Mouse (Mus musculus): ENCODE results near the gene Olfr354.

Gene Olfr354

DNA sequence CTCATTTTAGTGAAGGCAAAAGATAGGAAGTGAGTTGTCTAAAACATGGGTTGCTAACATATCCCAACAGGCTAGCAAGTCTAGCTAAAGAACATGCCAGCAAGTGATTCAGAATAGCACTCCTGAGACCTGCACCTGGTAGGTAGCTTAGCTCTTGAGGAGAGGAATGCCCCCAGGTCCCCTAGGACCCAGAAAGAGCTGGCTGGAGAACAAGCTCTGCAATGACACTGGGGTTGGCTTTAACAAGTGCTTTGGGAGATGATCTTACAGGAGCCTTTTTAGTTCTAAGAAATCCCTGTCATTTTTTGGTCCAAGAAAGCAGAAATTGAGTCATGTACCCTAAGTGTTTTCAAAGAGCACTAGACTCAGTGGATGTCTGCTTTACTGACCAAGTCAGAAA, at the start of gene Olfr354:
Gene Olfr354, plus strand, starts transcription at position 301 of the 400 bp plus-strand sequence.
- DNase-seq (ENCODE audit: low spot score), result no peak

- DNase-seq (ENCODE audit: low spot score), result no peak
These were observed 42.9 kb upstream of the Olfr354 start, which contains the start of gene Olfr351 for GRCm38 (mm10) chr2:36862560-36862959. TSS of gene Olfr351 (minus strand) at chr2:36862660.

GRCm38 (mm10) chr2:36868160-36868559, 37.3 kb upstream of the Olfr354 start, which contains the start of gene Olfr352:
TSS of gene Olfr352 (plus strand) at chr2:36868460.
- DNase-seq (ENCODE audit: low spot score), result no peak

- DNase-seq (ENCODE audit: low spot score), result no peak
These were observed 12.6 kb upstream of the Olfr354 start, which contains the start of gene Olfr353 for GRCm38 (mm10) chr2:36892836-36893235. TSS of gene Olfr353 (minus strand) at chr2:36892936.

GRCm38 (mm10) chr2:36897114-36897513, 8.4 kb upstream of the Olfr354 start:
- DNase-seq (ENCODE audit: low spot score), result no peak

- no peak for DNase-seq (ENCODE audit: low spot score)
These were observed 23.3 kb downstream of the Olfr354 start, which contains the start of gene Olfr355 for GRCm38 (mm10) chr2:36928797-36929196. TSS of gene Olfr355 (minus strand) at chr2:36928897.

DNA sequence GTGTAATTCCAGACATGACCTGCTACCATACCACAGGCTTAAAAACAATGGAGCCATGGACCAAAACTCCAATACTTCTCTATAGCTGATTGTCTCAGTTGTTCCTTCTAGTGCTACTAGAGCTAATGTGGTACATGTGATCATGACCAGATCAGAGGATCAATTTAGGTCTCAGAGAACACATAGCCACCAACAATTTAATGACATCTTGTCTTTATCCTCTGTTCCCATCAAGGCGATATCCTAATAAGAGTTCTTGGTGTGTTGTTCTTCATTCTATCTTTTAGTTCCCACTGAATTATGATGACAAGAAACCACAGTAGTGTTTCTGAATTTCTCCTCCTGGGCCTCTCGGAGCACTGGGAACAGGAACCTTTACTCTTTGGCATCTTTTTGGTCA, 31.3 kb downstream of the Olfr354 start, which contains the start of gene Olfr356:
Gene Olfr356, plus strand, starts transcription at position 301 of the 400 bp plus-strand sequence.
- no peak for DNase-seq (ENCODE audit: low spot score)

Data from adipocyte (in vitro differentiated cells).